ENCODE assay signal across 9 mouse cellular contexts in the genomic region with DNA sequence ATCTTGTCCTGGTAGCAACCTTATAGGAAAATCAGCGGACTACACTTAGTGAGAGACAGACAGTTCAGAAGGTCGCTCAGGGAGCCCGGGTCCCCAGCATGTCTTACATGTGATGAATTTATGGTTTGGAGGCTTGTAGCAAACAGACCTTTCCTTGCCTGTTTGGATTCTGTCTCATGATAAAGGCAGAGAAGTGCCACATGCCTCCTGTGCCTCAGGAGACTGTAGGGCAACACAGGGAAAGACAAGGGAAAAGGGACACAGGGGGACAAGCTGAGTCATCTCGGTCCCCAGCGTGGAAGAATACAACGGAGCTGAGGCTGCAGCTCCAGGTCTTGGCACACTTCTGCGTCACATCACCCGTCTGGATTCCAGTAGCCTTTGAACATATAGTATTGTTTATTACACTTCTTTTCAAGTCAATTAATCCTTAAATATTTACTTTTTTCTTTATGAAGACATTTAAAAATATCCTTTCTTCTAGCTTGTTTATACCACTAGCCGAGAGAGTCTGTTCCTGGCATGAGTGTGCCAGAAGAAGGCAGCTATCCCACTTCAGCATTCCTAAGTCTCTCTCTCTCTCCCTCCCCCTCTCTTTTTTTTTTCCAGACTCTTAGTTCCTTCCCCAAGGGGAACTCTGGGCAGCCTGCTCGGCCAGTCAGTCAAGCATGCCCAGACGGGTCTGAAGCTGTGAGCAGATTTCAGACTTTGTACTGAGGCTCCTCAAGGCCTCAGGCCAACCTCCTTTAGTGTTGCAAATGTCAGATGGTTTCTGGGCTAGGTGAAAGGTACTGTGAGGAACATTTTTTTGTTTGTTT.
DNase-seq lines count a peak whose midpoint lies in the region; TF ChIP-seq lines count a peak whose summit lies in the region.
"Had no signal": no experiment of that assay in that cellular context is flagged by ENCODE, and none has a peak within 500 bp of the region (broad histone marks: within the 10 kb centered on the region; RNA-seq: fewer than 3 reads in every experiment).

No protein-coding gene starts in this region.

- H3K4me1 ChIP-seq in kidney, adult 2 months (ENCODE audit: control insufficient read depth, insufficient read depth, low read length) = peaks cover 9% of the 10 kb centered on the region
- H3K4me1 ChIP-seq: midbrain, embryonic 12.5 days had no signal

- TF ChIP-seq CTCF in brain, embryonic 14.5 days (IDR thresholded peaks at IDR 0.05; ENCODE audit: borderline replicate concordance, extremely low read depth, insufficient read depth, insufficient read length) = no peak
- no peak for TF ChIP-seq CTCF in kidney, adult 2 months (conservative IDR thresholded peaks at IDR 0.05; ENCODE audit: insufficient read depth, insufficient read length, low read depth, low read length)

- H3K27ac ChIP-seq in kidney, adult 2 months (ENCODE audit: insufficient read depth, low read depth, low read length) = peak overlapping the region; percentile 60
- H3K27ac ChIP-seq: midbrain, embryonic 12.5 days had no signal

- WGBS in kidney, adult 2 months = 32% methylated on average over 11 of the region's 11 CpGs

- TF ChIP-seq POLR2A in brain, embryonic 14.5 days (IDR thresholded peaks at IDR 0.05; ENCODE audit: borderline replicate concordance, extremely low read depth, insufficient read depth, insufficient read length, poor library complexity, severe bottlenecking) = no peak
- no peak for TF ChIP-seq POLR2A in kidney, adult 2 months (IDR thresholded peaks at IDR 0.05; ENCODE audit: low read depth, low read length)

- H3K4me3 ChIP-seq in kidney, adult 2 months (ENCODE audit: insufficient read depth, low read depth, low read length) = no peak overlapping the region
- H3K4me3 ChIP-seq: midbrain, embryonic 12.5 days had no signal

- H3K36me3 ChIP-seq in kidney, adult 2 months (ENCODE audit: control insufficient read depth, insufficient read depth, low read length) = no peaks in the 10 kb centered on the region
- H3K36me3 ChIP-seq: midbrain, embryonic 12.5 days had no signal

- peak; percentile 23 for DNase-seq in heart, postnatal 4 days
- no peak for DNase-seq in heart, adult 8-10 months (ENCODE audit: low spot score)
- DNase-seq in brain, embryonic 14.5 days (ENCODE audit: low read depth) = peak; percentile 53
- DNase-seq in kidney, adult 2 months = peak; percentile 89
- peak; percentile 12 for DNase-seq in lung, postnatal 14 days
- DNase-seq in cerebellum, adult 11 months = no peak
- no peak for DNase-seq in thymus, postnatal 25 days
- DNase-seq in left cerebral cortex, adult 11 months (ENCODE audit: low spot score) = no peak

- H3K27me3 ChIP-seq in kidney, adult 2 months (replicated peaks; ENCODE audit: control insufficient read depth, insufficient read depth, low read length) = no peaks in the 10 kb centered on the region
- H3K27me3 ChIP-seq: midbrain, embryonic 12.5 days had no signal

Comparison
In these comparisons a context has a peak if more than half of its experiments do, and no peak if none do; other contexts are left out.
1. DNase-seq: peak in heart, postnatal 4 days (single experiment), brain, embryonic 14.5 days (single experiment), kidney, adult 2 months (single experiment) and lung, postnatal 14 days (single experiment); none in heart, adult 8-10 months (single experiment), cerebellum, adult 11 months (single experiment), thymus, postnatal 25 days (single experiment) and left cerebral cortex, adult 11 months (single experiment).